Mouse (Mus musculus): ENCODE data around the gene Fstl1. TPM values are rescaled to one million over a fixed set of nuclear protein-coding genes. Genes with fewer than 3 reads are reported as not detected.
A peak's percentile ranks its signal among the peaks of the same experiment; 100 is the strongest.

The Fstl1 gene
- total RNA-seq (2022), result 10 to 100 TPM; 31.0 to 39.0 (median 36.1) TPM

DNA sequence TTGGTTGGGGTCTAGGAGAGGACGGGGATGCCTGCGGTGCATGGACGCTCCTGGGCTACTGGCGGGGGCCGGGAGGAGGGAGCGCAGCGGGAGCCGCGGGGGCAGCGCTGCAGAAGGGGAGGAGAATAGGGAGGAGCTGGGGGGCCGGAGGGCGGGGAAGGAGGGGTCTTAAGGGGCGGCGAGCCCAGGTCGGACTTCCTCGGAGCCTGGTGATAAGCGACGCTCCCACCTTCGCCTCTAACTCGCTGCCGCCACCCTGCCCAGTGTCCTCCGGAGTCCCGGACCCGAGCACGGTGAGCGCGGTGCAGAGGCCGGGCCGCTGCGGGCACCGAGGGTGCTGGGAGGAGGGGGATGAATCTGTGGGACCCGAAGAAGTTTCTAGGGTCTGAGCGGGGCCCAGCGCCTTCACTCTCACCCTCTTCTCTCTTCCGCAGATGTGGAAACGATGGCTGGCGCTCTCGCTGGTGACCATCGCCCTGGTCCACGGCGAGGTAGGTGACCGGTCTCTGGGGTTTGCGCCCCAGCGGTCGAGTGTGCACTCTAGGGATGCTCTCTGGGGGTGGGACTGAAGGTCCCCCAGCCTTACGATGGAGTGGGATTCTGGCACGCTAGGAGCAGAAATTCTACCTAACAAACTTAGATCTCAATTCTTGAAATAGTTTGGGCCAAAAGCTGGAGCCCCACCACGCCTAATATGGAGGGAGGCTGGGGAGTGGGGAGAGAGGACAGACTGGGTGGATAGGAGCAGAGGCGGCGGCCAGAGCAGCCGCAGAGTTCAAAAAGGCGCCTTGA, at the start of gene Fstl1:
Fstl1 (plus strand) TSS at position 14 of the 792 bp plus-strand sequence.
- DNase-seq (ENCODE audit: low spot score in 2 of 2), result peak in 1 of 2 experiments; percentile 32

DNA sequence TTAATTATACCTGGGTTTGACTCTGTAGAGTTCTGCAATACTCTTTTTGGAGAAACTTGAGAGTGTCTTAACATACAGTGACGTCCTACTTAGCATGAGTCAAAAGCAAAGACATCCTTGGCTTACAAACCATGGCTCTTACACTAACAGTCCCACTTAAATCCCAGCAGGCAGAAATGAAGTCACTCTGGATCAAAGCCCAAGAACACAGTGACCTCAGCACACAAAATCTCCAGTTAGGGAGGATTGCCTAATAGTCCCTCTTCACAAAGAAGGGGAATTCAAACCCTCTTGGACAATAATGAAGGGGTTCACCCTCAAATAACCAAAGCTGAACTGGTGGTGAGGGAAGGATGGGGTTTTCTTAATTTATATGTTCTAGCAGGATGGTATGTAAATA, 48.0 kb upstream of the Fstl1 start:
- DNase-seq (ENCODE audit: low spot score in 2 of 2), result no peak

DNA sequence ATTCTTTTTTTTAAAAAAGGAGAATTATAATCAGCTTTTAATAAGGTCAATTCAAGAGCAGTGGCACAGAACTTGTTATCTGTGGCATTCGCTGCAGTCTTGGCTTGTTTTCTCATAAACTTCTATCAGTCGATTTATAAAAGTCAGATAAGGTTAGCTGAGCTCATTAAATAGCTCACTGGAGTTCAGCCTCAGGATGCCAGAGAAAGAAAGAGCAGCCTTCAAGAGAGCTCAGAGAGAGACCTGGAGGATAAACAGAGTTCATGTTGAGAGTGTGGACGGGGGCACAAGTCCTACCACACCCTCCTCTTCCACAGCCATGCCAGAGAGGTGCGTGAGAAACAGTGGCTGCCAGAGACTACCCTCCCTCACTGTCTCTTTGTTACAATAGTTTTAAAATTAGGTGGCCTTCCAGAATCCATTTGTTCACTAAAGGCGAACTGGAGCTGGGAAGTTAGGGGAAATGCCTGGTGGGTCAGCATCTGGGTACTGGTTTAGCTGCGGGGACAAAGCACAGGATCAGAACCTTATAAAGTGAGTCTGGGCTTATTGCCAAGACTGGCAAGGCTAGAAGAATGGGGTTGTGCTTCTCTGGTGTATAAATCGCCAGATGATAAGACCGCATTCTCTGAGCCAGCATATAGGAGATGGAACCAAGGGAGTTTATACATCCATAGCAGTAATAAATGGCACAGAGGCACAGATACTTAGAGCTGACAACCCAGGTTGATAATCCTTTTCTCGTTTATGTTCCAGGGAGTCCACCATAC, 47.1 kb upstream of the Fstl1 start:
- no peak for DNase-seq (ENCODE audit: low spot score in 2 of 2)

DNA sequence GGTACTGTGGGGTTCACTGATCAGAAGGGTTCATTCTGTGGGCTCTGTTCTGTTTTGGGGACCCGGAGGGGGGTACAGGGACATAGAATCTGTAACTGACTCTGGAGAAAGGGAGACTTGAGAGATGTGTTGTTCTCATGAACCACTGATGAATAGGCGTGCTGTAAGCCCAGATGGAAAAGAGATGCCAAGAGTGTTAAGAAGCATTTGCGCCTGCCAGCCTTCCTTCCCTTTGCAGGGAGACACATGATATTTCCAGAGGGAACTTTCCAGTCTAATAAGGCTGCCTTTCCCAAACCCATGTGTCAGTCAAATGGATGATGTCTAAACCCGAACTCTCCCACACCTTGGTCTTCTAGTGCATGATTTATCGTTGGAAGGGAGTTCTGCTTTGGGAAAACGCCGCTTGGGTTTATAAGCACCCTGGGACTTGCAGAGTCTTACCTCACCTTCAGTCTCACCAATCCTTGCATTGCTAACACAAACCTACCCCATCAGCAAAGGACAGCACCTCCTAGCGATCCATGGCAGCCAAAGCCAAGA, 46.3 kb upstream of the Fstl1 start:
- no peak for DNase-seq (ENCODE audit: low spot score in 2 of 2)

DNA sequence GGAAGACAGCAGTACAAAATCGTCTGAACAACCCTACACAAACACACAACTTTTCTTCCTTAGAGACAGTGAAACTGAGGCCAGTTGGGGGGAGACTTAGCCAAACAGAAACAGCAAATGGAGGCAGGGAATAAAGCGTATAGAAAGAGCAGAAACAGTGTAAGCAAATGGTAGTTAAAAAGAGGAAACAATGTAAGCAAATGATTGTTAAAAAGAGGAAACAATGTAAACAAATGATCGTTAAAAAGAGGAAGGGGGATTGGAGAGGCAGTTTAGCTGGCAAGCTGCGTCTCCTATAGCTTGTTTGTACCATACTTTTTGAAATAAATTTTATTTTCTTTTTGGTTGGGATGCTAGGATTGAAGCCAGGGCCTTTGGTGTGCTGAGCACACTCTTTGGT, 45.2 kb upstream of the Fstl1 start:
- no peak for DNase-seq (ENCODE audit: low spot score in 2 of 2)

DNA sequence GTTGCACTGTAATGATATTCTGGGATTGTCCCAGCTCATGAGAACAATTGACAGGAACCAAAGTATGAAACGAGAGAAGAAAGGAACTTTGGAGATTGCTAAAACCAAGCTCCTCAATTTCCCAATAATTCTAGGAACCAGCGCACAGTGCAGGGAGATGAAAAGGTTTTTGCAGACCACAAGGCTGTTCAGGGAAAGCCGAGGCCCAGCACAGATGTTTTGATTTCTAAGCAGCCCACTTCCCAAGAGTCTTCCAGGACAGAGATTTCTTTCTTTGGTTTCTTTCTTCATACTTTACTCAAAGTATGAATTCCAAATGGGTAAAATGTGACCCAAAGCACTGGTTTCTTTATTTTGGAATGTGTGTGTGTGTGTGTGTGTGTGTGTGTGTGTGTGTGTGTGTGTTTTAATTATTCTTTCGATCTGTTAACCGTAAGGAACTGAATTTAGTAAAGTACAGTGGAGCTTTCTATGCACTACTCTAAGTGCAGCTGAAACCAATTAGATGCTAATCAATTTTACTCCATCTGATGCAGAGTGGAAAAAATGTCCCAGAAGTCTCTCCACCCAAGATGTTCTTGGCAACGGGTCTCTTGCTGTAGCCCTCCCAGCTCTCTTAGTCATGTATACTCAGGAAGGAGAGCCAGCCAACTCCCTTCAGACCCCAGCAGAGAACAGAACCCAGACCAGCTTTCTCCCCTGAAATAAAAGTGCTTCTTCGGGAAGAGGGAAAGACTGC, 44.5 kb upstream of the Fstl1 start:
- DNase-seq (ENCODE audit: low spot score in 2 of 2), result no peak

DNA sequence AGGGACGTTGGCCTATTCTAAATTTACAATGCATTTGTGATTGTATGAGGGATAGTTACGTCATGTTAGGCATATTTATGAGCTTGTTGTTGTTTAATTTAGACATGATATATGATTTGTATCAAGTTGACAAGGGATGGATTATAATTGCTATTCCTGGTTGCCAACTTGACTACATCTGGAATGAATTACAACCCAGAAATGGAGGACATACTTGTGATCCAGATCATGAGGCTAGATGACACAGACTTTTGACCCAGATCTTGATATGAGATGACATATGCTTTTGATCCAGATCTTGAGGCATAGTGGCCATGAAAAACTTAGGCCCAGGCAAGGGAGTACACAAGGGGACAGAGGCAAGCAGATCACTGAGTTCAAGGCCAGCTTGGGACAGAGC, 36.6 kb upstream of the Fstl1 start:
- DNase-seq (ENCODE audit: low spot score in 2 of 2), result no peak

DNA sequence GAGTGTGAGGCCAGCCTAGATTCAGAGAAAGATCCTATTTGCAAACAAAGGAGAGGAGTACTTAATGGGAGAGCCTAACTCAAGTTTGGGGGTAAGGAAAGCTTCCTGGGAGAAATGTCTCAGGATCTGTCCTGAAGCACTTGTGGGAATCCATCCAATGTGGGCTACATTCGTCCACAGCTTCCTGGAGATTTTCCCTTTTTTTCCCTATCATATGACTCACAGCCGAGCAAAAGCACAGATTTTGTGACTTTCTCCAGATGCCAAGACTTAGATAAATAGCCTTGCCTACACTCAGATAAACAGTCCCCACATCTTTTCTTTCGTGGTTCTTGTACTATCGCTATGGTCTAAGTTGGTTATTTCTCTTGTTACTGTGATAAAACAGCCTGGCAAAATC, 34.4 kb upstream of the Fstl1 start:
- DNase-seq (ENCODE audit: low spot score in 2 of 2), result no peak

DNA sequence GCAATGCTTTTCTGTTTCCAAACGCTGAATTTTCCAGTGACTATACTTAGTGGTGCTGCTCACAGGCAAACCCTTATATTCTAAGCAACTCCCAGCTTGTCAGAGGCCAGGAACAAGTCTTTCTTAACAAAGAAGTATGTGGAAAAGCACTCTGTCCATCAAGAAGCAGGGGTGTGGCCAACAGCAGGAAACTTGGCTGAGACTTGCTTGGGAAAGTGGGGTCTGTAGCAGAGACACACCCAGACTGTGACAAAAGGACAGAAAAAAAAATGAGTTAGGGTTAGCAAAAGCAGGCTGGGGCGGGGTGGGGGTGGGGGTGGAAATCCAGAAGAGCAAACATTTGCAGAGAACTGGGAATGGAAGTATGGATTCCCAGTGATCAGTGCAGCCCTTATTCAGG, 23.8 kb upstream of the Fstl1 start:
- DNase-seq (ENCODE audit: low spot score in 2 of 2), result no peak

DNA sequence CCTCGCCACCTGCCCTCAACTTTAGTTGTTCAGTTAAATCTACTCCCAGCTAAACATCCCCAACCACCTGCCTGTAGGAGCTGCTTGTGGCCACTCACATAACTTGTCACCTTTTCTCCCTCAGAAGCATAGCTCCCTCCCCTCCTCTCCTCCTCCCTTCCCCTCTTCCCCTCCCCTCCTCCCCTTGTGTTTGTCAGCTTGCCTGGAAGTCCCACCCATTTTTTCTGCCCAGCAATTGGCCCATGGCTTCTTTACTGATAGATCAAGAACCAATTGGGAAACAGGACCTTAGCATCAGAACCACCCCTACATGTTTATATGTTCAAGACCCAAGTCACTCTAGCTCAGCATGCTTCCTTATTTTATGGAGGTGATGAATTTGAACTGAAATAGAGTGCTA, 22.9 kb upstream of the Fstl1 start:
- no peak for DNase-seq (ENCODE audit: low spot score in 2 of 2)

DNA sequence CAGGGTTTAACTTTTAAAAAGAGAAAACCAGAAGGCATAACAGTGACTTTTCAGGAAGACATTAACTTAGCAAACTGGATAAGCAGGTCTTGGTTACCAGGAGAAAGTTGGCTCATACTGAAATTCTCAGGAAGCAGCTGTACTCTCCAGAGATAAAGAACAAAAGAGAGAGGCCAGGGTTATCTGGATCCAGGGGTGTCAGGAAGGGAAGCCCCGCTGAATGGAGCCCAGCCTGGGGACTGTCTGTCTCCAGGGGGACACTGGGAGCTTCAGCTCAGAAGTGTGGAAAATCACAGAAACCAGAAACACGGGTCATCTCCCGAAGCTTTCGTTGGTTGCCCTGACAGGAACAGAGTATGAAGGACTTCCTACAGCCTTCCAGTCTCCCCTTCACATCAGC, 22.2 kb upstream of the Fstl1 start:
- DNase-seq (ENCODE audit: low spot score in 2 of 2), result no peak

DNA sequence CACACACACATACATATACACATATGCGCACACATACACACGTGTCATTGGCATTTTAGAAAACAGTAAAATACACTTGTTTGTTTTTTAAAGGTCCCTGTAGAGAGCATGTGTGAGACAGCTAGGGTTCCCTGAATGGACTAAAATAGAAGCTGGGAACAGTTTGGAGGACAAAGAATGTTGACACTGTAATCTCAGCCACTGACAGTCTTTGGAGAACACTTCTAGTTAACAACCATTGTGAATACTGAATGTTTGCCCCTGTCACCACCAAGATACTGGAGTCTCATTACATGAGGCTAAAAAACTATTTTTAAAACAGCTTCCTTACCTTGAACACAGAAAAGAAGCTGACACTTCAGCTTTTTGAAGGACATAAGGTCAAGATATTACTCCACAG, 19.4 kb upstream of the Fstl1 start:
- DNase-seq (ENCODE audit: low spot score in 2 of 2), result no peak

DNA sequence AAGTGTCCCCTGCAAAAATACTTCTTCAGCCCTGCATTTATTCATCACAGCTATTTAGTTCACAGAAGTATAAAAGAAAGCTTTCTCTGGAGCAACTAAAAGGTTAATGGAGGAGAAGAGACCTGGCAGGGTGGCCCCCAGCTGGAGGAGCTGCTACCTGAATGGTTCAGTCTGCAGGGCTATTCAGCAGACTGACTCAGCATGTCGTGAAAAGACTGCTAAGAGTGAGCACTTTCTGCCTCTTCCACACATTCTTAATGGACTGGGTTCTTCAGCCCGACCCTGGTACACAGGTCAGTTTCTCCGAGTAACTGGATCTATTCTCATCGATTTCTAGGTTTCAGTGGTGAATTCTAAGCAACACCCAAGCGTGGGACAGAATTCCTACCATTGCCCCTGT, 12.9 kb upstream of the Fstl1 start:
- no peak for DNase-seq (ENCODE audit: low spot score in 2 of 2)

DNA sequence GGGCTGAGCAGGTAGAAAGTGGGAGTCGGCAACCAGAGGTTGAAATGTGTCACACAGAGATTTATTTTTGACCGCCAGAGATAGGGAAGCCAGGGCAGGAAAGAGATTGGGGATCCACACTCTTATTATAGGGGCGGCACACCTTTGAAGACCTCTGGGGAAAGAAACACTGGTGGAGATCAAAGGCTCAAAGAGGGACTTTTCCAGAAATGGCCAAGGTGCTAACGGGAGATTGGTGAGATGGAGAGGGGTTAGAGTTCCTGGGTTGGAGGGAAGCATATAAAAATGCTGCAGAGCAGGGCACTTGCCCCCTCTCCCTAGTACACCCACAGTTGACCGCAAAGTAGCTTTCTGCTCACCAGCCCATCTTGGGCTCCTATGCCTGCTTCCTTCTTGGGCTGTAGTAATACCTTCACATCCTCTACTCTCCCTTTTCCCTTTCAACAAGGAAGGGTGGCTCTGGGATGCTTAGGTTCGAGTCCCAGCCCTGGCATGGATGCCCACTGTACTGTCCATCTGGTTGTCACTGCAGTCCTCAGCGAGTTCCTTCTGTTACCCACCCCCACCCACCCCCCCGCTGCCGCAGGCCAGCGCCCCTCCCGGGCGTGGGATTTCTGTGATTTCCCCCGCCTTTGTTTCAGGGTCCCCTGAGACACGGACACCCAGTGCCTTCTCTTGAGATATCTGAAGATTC, 360 bp upstream of the Fstl1 start:
- DNase-seq (ENCODE audit: low spot score in 2 of 2), result no peak

DNA sequence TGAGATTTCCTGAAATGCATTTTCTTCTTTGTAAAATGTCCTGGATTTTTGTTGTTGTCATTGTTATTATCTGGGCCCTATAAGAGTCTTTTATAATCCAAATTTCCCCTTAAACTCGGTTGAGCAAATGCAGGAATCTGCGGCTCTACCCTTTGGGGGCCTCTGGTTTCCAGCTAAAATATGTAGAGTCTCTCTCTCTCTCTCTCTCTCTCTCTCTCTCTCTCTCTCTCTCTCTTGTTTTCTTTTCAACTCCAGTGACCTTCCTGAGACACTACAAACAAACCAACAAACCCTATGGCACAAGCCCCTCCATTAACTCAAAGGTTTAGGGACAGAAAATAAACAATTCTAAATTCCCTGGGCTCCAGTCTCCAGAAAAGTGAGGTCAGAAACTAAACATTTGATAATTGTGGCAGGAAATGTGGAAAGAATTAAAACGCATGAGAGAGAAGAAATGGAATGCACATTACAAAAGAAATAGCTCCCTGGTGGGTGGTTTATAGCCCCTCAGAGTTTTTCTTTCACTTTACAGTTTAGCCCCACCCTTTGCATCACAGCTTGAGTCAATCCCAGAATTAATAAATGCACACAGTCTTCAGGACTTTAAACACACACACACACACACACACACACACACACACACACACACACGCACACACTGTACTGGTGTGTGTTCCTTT, 1.3 kb downstream of the Fstl1 start:
- DNase-seq (ENCODE audit: low spot score in 2 of 2), result no peak

DNA sequence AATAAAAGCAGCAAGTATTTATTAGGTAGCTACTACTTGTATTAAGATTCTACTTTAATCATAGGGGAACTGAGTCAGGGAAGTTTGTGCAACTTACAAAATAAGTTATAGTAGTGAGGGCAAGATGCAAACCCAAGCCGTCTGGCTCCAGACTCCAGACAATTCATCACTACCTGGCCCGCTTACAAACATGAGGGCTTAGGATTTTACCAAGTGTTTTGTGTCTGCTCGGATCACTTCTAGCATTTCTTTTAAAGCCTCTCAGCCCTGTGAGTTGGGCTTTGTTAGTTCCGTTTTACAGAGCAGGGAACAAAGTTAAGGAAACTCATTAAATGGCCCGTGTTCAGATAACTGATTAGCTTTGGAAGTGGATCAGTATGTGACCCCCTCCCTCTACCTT, 1.9 kb downstream of the Fstl1 start:
- no peak for DNase-seq (ENCODE audit: low spot score in 2 of 2)

DNA sequence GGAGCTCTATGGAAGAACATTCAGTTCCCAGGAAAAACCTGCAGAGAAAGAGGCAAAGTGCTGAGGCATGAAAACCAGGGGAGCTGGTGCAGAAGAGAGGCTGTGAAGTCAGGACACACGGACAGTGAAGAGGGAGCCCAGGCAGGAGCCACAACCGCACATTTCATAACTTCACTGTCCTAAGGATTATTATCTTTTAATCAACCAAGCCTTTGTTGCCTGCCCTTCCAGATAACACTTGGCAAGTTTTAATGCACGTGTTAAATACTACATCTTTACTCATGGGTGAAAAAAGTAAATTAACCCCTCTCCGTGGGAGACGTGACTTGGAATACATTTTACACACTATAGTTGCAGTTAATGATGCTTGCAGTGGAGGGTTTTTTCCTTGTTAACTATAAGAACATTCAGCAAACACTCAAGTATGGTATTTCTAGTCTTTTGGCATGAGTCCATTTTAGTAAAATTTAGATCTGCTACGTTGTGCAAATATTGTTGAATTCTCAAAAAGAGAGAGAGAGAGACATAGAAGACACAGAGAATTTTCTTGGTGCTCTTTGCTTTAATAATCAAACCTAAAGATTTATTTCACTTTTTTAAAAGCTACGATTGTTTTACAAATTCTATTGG, 3.1 kb downstream of the Fstl1 start:
- DNase-seq (ENCODE audit: low spot score in 2 of 2), result no peak

DNA sequence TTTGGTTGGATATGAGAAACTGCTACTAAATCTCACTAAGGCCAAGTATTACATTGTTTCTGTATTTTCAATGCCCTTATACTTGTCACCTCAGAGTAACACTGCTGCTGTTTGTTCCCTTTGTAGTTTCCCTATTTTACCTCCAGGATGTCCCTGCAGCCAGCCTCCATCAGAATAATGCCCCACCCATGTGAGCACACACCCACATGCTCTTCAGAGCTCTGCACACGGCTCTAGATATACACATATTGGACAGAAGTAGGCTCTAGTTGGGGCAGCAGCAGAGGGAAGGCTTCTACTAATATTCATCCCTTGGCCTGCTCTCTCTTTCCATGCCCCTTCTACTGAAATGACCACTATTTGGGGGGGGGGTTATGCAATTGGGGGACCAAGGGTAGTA, 3.7 kb downstream of the Fstl1 start:
- no peak for DNase-seq (ENCODE audit: low spot score in 2 of 2)

DNA sequence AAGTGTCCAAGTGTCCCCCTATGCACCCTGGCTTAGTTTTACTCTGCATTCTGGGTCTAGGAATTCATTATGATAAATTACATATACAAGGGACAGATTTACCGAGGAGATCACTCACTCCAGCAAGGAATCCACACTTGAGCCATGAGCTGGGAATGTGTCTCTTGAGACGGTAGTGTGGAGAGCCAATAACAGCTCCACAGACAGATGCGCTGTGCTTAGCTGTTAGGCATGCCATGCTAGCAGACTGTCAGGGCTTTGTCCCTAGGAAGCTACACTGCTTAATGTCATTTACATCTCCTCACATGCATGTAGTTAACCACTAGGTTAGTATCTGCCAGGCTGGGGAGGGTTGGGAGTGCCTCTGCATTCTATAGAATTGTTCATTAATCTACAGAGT, 4.2 kb downstream of the Fstl1 start:
- no peak for DNase-seq (ENCODE audit: low spot score in 2 of 2)

DNA sequence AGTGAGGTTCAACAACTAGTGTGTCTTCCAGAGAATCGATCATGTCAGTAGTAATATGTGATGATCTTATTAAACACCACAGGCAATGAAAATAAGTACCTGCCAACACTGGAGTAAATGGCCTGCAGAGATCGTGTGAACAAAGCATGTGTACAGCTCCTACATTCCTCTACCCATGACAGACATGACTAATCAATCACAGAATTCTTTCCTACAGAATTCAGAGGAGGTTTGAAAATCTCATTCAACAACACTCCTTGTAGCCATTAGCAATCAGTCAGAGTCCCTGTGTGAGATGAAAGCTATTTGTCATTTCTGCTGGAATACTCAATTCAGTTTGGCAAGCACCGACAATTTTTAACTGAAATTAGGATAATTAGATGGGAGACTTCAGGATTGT, 7.9 kb downstream of the Fstl1 start:
- DNase-seq (ENCODE audit: low spot score in 2 of 2), result no peak

All from left cerebral cortex, adult 8-10 months (tissue).